Mouse (Mus musculus) embryo, embryonic 11 days (tissue): ENCODE measurements at regions not wholly inside any gene's neighbourhood (a gene's known extent, or its start where the extent isn't known, plus 50 kb on each side); places are given as distances from the start of the nearest gene placed in this dataset.
A peak's percentile ranks its signal among the peaks of the same experiment; 100 is the strongest.

ENCODE experiments used
- DNase-seq: peaks from one replicate; pipeline ENCODE4 v3.0.0-alpha.2; 2015

DNA sequence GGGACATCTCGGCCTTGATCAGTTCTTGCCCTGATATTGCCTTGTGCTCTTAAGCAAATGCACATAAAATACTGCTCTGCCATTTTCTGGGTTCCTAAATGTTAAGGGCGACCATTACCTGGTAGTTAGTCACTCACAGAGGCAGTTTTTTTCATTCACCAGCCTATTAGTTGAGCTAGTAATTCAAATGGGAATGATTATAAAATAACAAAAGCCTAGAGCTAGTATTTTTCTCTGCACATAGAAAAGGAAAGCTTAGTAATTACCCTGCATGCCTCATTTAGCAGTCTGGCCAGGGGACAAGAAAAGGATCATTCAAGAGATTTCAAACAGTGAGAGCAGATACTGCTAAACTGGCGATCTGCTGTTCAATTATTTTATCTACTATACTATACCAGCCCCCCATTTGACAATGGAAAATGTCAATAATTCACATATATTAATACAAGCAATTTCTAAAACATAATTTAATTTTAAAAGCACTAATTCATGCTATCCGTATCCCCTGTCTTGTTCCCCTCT, 645.1 kb downstream of the Pdha2 start:
- no peak for DNase-seq

DNA sequence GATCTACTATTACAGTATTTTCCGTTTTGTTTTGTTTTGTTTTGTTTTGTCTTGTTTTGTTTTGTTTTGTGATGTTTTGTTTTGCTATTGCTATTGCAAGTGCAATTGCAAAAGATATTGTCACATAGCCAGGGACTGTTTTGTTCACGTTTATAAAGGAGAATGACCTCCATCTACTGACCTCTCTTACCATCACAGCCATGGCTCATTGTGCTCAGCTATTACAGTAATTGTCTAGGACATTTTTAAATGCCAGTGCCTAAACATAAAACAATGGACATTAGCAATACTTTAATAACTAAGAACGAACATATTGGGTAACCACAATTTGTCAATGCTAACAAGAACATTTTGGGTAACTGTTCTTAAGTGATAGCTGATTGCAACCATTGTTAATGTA, 657.4 kb downstream of the Pdha2 start:
- no peak for DNase-seq

DNA sequence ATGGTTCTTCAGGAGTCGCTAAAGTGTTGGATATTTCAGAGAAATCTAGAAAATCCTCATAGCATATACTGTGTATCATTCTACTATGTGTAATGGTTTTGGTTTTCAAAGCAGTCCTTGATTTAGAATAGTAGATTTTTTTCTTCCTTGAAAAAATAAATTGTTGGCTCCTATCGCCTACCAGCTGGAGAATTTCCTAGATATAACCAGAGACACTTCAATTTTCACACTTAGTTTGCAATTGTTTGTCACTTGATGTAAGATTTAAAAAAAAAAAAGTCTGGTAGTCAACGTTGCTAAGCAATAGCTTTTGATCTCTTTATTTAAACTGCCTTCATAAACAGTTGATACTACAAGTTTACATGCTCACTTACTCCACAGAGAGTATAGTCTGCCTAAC, 663.7 kb downstream of the Pdha2 start:
- DNase-seq: no peak

DNA sequence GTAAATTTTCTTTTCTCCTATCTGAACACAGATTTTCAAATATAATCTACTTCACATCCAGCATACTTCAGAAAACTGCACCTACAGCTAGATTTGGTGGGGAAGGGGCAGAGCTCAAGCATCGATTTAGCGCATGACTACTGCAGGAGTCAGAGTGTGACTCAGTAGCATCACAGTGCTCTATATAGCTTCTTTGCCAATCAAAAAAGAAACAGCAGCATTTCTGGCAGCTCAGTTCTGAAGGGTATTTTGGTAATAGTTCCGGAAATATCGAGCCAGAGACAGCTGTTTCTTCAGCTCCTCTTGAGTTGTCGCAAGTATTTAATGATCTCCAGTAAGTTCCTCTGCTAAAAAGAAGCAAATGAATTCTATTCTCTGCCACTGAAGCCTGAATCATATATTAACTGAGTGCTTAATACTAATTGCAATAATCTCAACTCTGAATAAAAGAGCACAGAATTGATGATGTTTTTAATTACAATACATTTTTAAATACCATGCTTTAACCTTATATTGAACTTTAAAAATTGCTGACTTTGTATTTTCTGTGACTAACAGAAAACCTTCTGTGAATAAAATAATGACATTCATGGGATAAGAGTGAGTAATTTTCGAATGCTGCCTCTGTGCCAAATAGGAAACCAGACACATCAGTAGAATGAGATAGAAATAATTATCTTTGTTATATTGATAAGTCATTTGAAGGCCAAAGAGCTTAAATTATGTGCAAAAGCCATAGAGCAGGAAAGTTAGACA, 680.2 kb downstream of the Pdha2 start:
- no peak for DNase-seq

GRCm38 (mm10) chr3:140521653-140522278, 690.4 kb downstream of the Pdha2 start:
- DNase-seq: no peak

DNA sequence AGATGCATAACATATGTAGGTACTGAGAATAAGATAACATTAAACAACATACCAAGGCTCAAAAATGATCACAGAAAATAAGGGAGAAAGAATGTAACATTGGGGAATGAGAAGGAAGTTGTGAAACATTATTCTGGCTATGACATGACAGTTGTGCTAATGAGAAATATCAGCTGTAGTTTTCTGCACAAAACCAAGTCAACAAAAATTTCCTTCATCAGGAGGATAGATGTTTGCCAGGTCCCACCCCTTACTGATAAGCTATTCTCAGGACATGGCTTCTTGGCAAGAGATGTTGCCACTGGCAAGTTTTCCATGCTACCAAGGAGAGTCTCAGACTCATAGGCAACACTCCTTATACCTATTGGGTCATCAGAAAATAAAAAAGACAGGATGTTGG, 701.3 kb downstream of the Pdha2 start:
- no peak for DNase-seq

DNA sequence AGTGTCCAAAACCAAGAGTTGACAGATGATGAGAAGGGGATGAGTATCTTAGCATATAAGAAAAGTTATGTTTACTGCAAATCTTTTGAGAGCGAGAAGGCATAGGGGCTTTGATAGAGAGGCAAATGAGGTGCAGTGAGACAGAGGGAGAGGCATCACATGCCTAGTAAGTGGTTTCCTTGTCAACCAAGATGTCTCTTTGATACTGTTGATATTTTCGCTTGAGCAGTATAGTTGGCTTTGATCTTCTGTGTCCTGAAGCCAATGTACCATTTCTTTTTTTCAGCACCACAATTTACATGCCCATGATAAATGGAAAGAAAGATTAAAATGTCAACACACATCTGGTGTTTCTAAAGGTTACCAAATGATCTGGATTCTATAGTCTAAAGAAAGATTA, 702.1 kb downstream of the Pdha2 start:
- no peak for DNase-seq

- DNase-seq: peak; percentile 13
These were observed 718.0 kb downstream of the Pdha2 start for GRCm38 (mm10) chr3:140494134-140494533.

GRCm38 (mm10) chr3:140477670-140478208, 734.4 kb downstream of the Pdha2 start:
- DNase-seq: no peak

- DNase-seq: no peak
These were observed 735.6 kb downstream of the Pdha2 start for GRCm38 (mm10) chr3:140476534-140476933.

GRCm38 (mm10) chr3:140452513-140452912, 759.6 kb downstream of the Pdha2 start:
- DNase-seq: peak; percentile 4

DNA sequence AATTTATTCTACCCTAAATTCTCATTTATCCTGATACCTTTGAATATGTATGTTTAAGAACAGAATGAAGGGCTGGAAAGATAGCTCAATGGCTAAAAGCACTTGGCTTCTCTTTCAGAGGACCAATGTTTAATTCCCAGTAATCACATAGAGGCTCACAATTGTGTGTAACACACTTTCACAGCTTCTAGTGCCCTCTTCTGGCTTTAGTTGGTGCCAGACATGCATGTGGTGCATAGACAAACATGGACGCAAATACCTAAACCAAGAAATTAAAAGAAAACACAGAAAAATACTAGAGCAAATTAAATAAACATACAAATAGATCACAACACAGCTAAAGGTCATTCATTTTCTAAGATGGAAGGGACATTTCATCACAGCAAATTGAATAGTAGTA, 761.0 kb downstream of the Pdha2 start:
- no peak for DNase-seq

GRCm38 (mm10) chr3:140409239-140409638, 802.9 kb downstream of the Pdha2 start:
- DNase-seq: no peak
